Mouse (Mus musculus) inflammation-experienced regulatory T-cells, adult 6 months (primary cell): ENCODE data around the gene Igfbp5. TPM values are rescaled to one million over a fixed set of nuclear protein-coding genes. Genes with fewer than 3 reads are reported as not detected.

ENCODE experiments used
- ATAC-seq: one replicate; pipeline ENCODE4 v1.8.0; 2017
- polyA plus RNA-seq, 3 experiments: library from polyadenylated mRNA; unstranded; fragments of 100-300 nt; shearing (Covaris generic); gene quantifications; one replicate each; pipeline ENCODE4 v1.2.1; 2017

The Igfbp5 gene
- polyA plus RNA-seq, 3 experiments from 2014 or later: 0.08 TPM; not detected in 2

DNA sequence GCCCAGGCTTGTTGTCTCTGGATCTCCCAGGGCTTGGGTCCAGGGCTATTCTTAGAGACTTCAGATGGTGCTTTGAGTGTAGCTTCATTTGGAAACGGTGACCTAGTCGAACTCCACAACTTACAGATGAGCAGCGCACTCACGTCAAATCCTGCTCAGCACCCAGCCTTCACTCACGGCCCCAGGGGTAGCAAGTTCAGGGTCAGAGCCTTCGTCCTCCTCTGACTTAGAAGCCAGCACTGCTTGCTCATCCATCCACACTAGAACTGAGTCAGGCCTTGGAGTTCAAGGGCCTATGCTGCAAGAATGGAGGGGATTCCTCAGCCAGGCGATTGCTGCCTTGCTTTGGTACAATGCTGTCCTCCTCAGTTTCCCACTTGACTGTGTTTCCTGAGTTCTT is 34.9 kb downstream of the Igfbp5 start:
- ATAC-seq: no peak

DNA sequence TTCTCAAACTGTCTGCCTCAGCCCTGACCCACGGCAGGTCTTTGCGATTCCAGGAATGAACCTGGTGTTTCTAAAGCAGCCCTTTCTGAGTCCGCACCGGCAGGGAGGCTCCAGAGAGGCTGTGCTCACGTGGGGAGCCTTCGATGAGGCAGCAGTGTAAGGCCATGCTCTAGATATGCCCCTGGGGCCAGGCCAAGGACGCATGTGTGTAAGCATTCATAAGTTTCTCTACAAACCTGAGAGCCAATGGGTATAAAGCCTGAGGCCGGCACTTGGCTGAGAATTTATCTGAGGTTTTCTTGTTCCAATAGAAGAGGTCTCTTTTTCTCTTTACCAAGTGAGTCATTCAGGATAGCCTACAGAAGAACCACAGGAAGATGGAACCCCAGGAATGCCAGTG is 35.3 kb downstream of the Igfbp5 start:
- ATAC-seq: no peak

DNA sequence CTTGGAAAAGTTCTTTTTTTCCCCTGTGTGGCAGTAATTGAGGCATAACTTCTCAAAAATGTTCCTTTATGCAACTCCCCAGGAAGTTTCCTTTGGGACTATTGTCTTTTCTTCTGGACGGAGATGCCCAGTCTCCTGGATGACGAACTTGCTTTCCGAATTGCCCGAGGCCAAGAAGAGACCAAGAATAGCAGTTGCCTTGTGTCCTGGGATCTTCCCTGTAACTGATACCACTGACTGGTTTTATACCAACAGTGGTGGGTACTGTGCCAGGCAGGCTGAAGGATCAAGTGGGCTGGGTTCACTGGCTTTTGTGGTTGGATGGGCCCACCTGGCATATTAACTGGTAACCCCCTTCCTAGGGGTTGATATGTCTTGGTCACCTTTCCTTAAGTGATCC is 41.1 kb downstream of the Igfbp5 start:
- no peak for ATAC-seq

DNA sequence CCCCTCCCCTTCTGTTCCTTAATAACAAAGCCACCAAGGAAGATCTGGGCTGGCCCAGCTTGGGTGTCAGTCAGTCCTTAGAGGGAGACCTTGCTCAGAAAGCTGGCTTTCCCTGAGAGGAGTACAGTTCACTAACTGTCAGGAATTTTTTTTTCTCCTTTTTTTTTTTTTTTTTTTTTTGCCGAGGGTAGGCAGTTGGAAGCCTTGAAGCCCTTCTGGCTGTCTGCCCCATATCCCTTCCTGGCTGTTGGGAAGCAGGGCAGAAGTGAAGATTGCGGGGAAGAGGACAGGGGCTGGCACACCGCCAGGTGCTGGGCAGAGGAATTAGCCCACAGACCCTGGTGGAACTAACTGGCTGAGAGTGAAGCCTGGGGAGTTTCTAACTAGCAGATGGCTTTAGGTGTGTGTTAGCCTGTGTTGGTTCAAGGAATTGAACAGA is 42.0 kb downstream of the Igfbp5 start:
- ATAC-seq: no peak

DNA sequence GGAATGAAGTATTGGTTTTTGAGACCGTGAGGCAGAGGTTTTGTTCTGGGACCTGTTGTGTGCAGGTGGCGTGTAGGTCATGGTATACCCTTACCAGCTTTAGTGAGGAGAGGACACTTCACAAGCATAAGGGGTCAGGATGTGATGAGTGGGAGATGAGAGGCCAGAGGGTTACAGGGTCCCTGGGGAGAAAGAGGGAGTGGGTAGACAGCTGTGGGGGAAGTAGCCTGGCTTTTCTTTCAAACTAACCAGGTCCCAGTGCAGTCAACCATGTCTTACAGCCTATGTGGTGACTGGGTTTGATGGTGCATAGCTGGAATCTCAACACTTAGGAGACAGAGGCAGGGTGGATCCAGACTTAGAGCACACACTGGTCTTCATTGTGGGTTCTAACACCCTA is 44.2 kb downstream of the Igfbp5 start:
- ATAC-seq: no peak

DNA sequence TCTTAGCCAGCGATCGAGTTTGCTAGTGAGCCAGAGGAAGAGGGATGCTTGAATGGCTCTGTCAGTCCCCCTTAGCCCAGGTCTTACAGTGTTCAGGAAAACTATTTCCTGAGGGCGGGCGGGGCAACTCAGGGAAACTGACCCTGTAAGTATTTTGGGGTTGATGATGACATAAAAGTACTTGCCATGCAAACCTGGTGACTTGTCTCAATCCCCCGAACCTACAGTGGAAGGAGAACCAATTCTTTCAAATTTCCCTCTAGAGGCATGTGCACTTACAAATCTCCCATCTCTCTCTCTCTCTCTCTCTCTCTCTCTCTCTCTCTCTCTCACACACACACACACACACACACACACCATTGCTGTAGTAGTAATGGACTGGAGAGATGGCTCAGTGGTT is 45.8 kb downstream of the Igfbp5 start:
- ATAC-seq: no peak

DNA sequence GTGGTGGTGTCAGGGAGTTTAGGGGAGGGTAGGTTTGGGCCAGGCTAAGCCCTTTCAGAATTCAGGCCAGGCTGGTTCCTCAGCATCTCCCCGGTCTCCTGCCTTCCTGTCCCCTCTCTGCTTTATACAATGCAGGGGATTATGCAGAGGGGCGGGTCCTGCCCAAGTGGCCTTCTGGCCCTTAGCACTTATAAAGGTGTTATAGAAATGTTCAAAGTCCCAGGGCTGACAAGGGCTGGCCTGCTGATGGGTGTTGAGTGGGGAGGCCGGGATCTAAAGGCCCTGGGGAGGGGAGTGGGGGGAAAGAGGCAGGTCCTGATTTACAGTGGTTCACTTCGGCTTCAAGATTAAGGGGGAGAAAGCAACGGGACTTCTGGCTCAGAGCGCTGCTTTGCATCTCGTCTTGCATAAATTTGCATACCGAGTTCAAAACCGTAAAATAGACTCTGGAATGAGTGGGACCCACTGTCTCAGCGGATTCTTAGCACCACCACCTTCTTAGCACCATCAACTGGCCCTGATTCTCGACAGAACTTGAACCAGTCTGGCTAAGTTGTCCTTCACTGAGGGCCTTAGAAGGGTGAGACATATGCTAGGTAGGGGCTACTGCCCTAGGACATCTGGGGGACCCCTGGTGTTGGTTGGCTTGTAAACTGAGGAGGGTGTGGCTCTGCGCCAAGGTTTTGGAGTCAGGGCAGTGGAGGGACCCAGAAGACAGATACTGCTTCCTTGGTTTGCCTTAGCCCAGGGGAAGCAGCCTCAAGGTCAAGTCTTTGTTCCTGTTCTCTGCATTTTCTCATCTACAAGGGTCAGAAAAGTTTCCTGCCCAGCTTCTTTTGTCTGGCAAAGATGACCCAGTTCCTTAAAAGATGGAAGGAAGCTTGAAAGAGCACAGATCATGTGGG is 47.0 kb downstream of the Igfbp5 start:
- no peak for ATAC-seq

DNA sequence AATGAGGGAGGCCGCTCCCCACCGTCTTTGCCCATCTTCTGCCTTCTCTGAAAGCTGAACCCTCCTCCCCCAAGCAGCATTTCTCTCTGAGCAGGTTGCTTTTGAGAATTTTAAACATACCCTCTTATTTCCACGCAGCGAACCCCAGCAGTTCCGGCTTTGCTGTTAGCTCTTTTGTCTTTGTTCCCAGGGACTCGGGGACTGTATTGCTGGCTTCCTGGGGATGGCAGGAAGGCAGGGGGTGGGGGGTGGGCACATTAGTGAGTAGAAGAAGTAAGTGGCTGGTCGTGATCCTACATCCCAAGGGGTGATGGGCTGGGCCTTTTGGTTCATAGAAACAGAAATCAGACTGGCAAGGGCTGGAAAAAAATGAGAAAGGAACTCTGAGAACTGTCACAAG is 47.8 kb downstream of the Igfbp5 start:
- no peak for ATAC-seq

DNA sequence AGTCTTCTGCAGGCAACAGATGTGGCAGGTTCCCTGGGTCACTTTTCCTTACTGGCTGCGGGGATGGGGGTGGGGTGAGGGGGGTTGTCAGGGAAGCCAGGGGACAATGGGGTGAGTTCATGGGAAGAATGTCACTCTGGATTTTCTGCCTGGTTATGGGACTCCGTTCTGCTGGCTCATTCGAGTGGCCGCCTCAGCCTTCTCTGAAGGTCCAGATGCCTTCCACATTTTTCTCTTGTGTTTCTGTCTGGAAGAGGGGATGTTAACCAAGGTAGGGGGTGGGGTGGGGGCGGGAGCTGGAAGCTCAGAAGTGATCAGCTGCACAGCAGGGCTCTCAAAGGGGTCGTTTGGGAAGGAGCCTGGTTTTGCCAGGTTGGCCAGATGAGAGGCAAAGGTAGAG is 48.2 kb downstream of the Igfbp5 start:
- no peak for ATAC-seq

DNA sequence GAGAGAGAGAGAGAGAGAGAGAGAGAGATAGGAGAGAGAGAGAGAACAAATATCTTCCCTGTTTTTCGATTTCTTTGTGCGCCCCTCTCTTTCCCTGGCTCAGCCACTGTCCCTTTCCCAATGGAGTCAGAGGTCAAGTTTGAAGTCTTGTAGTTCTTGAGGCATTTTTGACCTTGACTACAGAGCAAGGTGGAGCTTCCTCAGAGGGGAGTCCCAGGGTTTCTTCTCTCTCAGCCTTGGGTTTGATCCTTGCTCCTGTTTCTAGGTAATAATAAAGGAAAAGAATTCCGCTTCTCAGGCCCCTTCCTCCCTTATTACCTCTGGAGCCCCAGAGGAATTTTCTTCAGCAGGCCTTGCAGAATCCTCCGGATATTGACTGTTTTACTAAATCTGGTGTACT is 48.8 kb downstream of the Igfbp5 start:
- ATAC-seq: no peak

DNA sequence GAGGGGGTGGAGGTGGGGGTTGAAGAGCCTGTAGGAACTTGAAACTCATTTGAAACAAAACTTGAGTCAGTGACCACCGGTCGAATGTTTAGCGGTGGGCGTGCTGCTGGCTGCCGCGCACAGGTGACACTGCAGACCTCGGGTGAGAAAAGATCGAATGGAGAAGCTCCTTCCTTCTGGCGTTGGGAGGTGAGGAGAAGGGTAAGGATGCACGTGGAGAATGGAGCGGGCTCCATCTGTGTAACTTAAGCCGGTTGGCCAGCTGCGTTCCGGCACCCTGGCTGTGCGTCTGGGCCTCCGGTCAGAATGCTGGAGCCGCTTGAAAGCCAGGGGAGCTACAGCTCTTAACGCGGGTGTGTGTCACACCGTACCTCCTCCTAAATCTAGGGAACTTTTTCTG is 49.4 kb downstream of the Igfbp5 start:
- ATAC-seq: no peak

DNA sequence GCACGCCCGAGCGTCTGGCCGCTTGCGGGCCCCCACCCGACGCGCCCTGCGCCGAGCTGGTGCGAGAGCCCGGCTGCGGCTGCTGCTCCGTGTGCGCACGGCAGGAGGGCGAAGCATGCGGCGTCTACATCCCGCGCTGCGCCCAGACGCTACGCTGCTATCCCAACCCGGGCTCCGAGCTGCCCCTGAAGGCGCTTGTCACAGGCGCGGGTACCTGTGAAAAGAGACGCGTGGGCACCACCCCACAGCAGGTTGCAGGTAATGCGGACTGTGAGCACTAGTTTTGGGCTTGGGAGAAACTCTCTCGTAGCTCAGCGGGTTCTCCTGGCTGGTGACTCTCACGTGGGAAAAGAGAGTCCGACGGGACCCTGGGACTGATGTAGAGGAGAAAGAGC is 50.0 kb downstream of the Igfbp5 start:
- ATAC-seq: no peak

DNA sequence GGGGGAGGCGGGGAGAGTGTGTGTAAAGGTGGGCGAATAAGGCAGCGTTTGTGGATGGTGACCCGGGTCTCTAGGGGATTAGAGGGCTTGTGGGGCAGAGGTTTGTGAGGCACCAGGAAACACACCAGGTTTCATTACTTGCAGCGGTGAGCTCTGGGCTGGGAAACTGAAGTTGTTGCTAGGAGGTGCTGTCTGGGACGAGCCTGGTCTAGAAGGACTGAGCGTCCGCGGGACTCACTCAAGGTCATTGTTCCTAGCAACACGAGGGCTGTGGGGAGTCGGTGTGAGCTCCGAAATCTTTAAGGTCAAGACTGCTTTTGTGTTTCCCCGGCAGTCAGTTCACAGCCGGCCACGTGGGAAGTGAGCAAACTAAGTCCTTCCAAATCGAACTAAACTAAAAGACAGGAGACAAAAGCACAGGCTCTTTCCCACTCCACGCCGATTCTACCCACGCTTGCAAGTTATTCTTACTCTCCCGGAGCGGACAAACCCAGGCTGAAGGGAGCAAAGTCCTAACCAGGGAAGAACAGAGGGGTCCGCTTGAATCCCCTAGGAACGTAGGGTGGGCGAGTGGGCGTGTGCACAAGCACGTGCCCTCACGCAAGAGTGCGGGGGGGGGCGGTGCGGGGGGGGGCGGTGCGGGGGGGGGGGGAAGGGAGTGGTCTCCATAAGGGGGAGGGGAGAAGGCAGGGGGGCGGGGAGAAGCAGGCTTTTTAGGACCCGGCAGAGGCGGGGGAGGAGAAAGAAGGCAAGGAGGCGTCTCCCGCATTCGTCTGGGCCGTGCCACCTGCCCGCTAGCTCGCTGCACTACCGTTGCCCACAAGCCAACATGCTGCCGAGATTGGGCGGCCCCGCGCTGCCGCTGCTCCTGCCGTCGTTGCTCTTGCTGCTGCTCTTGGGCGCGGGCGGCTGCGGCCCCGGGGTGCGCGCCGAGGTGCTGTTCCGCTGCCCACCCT is 50.7 kb downstream of the Igfbp5 start, which contains the start of gene Igfbp2:
Igfbp2 (plus strand) TSS at position 753 of the 956 bp plus-strand sequence.
- ATAC-seq: no peak

DNA sequence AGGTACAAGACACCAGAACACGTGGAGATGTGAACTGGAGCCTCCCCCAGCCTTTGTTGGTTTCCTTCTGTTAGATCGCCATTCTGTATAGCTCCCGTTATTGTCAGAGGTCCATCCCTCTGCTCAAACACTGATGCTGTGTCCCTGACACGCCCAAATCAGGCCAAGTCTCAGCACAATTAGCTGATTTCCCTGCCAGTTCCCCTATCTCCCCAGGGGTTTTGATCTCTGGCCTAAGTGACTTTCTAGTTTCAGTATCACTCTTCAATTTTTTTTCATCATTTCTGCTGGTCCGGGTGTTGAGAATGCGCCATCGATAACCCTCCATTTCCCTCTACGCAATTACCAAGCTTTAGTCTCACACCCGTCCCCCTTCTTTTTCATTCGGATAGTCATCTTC is 51.8 kb downstream of the Igfbp5 start:
- no peak for ATAC-seq

DNA sequence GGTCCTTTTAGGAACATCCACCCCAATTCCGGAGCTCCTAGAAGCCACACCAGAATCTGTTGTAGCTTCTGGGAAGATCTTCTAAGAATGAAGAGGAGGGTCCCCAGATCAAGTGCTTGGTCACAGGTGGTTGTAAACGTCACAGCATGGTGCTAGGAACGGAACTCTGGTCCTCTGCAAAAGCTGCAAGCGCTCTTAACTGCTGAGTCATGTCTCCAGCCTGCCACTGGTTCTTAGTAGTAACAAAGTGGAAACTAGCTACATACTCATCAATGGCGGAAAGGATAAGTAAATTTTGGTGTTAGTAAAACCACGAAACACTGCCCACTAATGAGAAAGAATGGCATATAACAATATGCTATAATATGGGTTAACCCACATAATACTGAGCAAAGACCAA is 54.7 kb downstream of the Igfbp5 start:
- no peak for ATAC-seq

DNA sequence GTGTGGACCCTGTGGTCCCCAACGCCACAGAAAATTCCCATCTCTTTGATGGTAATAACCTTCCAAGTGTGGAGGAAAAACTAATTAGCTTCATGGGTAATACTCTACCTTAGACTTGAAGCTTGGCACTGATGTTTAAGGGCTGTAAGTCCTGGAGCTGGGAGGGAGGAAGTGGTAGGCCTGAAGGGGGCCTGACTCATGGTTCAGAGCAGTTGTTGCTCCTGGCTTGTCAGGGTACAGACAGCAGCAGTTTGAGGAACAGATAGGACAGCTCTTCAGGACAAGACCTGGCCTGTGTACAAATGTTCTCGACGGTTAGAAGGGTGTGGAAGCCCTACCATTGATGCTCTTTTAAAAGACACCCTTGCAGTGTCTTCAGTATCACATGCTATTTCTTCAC is 59.1 kb downstream of the Igfbp5 start:
- ATAC-seq: no peak

DNA sequence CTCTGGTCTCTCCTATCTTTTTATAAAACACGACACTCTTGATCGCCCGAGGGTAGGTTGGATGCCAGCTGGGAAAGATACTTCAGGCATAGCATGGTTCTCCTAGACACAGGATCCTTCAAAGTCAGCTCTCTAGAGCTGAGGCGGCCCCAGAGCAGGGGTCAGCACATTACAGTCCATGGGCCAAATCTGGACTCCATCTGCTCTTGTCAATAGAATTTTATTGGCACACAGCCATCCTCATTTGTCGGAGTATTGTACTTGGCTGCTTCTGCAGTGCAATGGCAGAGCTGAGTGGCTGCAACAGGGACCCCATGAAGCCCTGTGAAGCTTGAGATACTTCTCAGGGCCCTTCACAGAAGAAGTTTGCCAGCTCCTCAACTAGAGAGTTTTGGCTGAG is 59.5 kb downstream of the Igfbp5 start:
- ATAC-seq: no peak

DNA sequence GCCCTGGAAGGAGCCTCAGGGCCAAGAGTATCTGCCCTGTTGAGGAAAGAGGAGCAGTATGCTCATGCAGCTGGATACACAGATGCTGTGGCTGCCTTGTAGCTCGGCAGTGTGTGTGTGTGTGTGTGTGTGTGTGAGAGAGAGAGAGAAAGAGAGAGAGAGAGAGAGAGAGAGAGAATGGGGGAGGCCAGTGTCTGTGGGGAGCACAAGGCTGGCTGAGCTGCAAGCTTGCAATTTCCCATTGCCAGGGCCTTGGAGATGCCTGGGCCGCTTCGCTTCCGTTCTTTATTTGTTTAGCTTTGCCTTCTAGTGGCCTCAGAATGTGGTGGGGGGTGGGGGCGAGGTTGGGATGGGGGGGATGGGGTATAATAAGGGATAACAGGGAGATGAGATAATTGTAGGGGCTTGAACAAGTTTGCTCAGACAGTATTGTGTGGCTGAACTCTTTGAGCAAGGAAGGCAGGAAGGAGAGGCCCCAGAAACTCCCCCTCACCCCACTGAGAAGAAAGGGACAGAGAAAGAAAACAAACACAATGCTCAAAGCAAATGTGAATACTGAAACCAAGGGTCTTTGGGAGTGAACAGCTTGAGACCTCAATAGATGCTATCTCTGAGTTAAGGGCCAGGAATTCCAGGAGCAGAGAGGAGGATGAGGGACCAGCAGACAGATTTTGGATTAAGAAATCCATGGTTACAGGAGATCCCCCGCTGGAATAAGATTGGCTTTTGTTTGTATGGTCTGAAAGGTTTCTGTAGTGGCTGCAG is 60.9 kb downstream of the Igfbp5 start:
- ATAC-seq: no peak

DNA sequence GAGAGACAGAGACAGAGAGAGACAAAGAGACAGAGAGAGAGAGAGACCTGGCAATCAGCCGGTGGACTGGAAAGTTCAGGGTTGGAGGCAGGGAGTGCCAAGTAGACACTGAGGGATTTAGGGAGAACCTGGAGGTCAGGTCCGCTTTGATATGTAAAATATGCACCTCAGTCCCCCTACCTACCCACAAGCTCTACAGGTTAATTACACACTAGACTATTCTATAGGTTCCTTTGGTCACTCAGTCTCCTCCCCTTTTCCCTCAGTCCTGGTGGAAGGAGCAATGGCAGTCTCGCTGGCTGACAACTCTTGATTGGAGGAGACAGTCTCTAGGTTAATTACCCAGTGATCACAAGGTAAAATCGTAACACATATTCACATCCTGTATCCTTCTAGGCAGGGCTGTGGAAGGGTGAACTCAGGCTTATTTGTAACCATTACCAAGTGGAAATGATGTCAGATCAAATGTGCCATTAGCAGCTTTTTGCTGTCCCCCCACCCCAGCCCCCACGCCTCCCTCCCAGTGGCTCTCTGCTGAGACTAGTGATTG is 61.5 kb downstream of the Igfbp5 start:
- no peak for ATAC-seq

DNA sequence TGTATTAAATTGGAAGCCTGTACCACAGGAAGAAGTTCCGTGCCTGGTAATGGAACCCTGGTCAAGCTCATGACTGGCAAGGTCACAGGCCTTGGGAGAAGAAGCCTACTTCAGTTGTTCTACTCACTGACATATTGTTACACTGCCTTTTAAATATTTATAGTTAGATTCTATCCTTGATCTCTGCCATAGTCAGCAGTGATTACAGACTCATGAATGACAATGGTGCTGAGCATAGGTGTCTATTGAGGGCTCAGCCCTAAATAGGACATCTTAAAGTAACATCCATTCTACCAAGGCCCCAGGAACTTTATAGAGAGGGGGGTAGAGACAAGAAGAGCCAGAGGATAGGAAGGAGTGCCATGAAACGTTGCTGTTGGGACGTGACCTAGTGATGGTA is 63.6 kb downstream of the Igfbp5 start:
- no peak for ATAC-seq

DNA sequence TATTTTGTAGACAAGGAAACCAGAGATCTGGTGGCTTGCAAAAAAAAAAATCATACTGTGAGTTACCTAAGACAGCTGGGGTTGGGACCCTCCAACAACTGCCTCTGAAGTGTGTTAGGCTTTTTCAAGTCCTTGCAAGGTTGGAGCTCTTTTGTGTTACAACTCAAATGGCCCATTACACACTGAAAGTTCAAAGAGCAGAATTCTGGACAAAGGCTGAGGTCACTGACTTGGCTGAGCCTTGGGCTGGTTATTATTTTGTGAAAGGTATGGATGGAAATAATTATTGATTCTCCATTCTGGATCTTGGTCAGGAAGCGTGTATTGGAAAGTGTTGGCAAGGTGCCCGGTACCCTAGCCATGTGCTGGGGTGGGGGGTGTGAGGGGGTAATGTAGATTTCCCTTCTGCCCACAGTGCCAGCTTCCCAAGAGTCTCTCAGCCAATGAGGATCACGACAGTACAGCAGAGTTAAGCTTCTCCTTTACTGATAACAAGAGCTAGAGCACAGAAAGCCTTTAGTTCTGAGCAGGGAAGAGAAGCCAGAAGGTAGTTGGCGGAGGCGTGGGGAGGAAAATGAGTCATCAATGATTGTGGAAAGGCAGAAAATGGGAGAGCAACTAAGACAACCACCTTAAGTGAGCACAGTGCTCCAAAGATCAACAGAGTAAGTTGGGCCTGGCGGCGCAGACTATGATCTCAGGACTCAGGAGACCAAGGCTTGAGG is 64.6 kb downstream of the Igfbp5 start:
- no peak for ATAC-seq

DNA sequence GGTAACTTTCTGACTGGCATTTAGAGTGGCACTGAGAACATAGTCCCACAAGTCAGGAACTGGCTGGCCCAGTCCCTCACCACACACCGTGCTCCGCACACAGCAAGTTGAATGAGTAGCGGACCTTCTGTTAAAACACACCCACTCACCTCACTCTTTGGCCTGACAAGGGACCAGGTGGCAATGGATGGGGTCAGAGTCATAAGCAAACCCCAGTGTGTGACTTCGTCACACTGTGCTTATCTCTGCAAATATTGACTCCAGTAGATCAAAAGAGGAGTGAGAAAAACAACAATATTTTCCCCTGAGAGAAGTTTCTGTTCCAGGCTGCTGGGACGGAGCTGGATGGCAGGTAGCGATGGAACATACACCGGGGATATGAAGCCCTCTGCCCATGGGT is 65.4 kb downstream of the Igfbp5 start:
- no peak for ATAC-seq
